Mouse (Mus musculus): ENCODE measurements around the gene Cxcl13. TPM values are rescaled to one million over a fixed set of nuclear protein-coding genes. Genes with fewer than 3 reads are reported as not detected.

Cxcl13 gene
- polyA plus RNA-seq, 1 experiment from 2014 or later, result 6.5 TPM

DNA sequence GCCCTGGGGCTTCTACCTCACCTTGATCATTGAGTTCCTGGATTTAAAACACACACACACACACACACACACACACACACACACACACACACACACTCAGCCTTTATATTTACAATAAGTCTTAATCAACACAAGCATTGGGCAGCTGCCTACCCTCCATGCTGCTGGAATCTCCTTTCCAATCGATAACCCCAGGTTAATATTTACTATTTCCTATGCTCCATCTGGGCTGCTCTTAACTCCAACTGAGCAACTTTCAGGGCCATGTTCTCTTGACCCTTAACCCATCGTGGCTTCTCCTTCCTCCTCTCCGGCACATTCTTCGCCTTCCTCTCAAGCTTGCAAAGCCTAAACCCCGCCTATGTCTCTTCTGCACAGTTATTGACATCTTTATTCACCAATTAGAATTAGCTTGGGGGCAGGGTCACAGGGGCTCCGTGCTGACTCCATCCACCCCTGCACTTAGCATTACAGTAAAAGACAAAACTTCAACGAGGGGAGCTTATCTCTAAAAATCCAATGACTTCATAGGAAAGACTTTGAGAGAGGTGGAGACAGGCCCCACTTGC is 51.6 kb downstream of the Cxcl13 start:
- 57% methylated on average over 7 of the region's 7 CpGs for WGBS

GRCm38 (mm10) chr5:96009076-96009475 is 52.3 kb downstream of the Cxcl13 start:
- H3K27me3 ChIP-seq (ENCODE audit: insufficient read depth, poor library complexity, severe bottlenecking), result no peaks in the 10 kb centered on the region
- H3K36me3 ChIP-seq, result no peaks in the 10 kb centered on the region
- 63% methylated on average over 1 of the region's 1 CpGs for WGBS
- no peaks in the 10 kb centered on the region for H3K4me1 ChIP-seq
- no peak for DNase-seq (ENCODE audit: low spot score)
- H3K27ac ChIP-seq, result no peak overlapping the region
- no peak overlapping the region for H3K4me3 ChIP-seq
- H3K9me3 ChIP-seq, result no peaks in the 10 kb centered on the region

More for the DNA sequence above, 51.6 kb downstream of the Cxcl13 start:
- Histone ChIP-seq H3K27me3 (ENCODE audit: insufficient read depth, poor library complexity, severe bottlenecking) (no peaks in the 10 kb centered on the region), H3K4me1 (no peaks in the 10 kb centered on the region), H3K36me3 (no peaks in the 10 kb centered on the region), H3K4me3 (no peak overlapping the region), H3K9me3 (no peaks in the 10 kb centered on the region), H3K27ac (no peak overlapping the region)
- no peak for DNase-seq (ENCODE audit: low spot score)

Other genes with a start within 250 kb of the Cxcl13 start
- gene Gm7978, start 220.8 kb upstream of the Cxcl13 start, polyA plus RNA-seq (2016; fragmentation: Nextera tagmentation; extraction: Ambion mirVana), result not detected in 2 replicates
- not detected in 2 replicates for gene Gm7982, start 214.9 kb upstream of the Cxcl13 start, polyA plus RNA-seq (2016; fragmentation: Nextera tagmentation; extraction: Ambion mirVana)
- gene E330014E10Rik, start 181.0 kb upstream of the Cxcl13 start, polyA plus RNA-seq (2016; fragmentation: Nextera tagmentation; extraction: Ambion mirVana), result not detected in 2 replicates
- gene Cnot6l, start 207.2 kb downstream of the Cxcl13 start, polyA plus RNA-seq (2016; fragmentation: Nextera tagmentation; extraction: Ambion mirVana), result 11.1 and 12.4 TPM in 2 replicates